Mouse (Mus musculus) small intestine, adult 2 months (tissue): ENCODE measurements around the gene Otud5. TPM values are rescaled to one million over a fixed set of nuclear protein-coding genes. Genes with fewer than 3 reads are reported as not detected.
"Not testable (repeated sequence)": the region's sequence is repeated elsewhere in the genome, so short reads cannot be mapped to it uniquely, and the experiment has no call there.

Source experiments
- H3K27ac ChIP-seq: fragments of 200-500 bp; 2 replicates; pipeline ENCODE4 v1.5.1; 2012; ENCODE audit warnings: low read depth, low read length, control low read depth, inconsistent platforms; ENCODE audit not compliant: insufficient read depth
- H3K27me3 ChIP-seq: fragments of 200-500 bp; 2 replicates; pipeline ENCODE4 v1.6.1; 2012; ENCODE audit warnings: mild to moderate bottlenecking, moderate library complexity, low read length, inconsistent platforms; ENCODE audit not compliant: control insufficient read depth, insufficient read depth
- H3K36me3 ChIP-seq: fragments of 200-500 bp; 2 replicates; pipeline ENCODE4 v1.6.1; 2012; ENCODE audit warnings: mild to moderate bottlenecking, low read length, control low read depth, inconsistent platforms; ENCODE audit not compliant: control insufficient read depth, insufficient read depth
- H3K4me1 ChIP-seq: fragments of 200-500 bp; 2 replicates; pipeline ENCODE4 v1.6.1; 2012; ENCODE audit warnings: low read length, inconsistent platforms, mixed read lengths; ENCODE audit not compliant: control insufficient read depth, insufficient read depth, insufficient read length
- H3K4me3 ChIP-seq: fragments of 200-500 bp; 2 replicates; pipeline ENCODE4 v1.5.1; 2012; ENCODE audit warnings: low read depth, mild to moderate bottlenecking, control low read depth, inconsistent platforms, low read length, moderate library complexity
- CTCF ChIP-seq: fragments of 200-500 bp; IDR thresholded peaks from 2 replicates; pipeline ENCODE4 v1.5.1; 2012; ENCODE audit warnings: low read depth, mild to moderate bottlenecking, control low read depth, inconsistent platforms, low read length, moderate library complexity, mixed read lengths; ENCODE audit not compliant: insufficient replicate concordance, insufficient read length; ENCODE audit errors: extremely low read depth
- POLR2A ChIP-seq: fragments of 200-500 bp; IDR thresholded peaks from 2 replicates; pipeline ENCODE4 v1.6.1; 2012; ENCODE audit warnings: low read depth, mild to moderate bottlenecking, control low read depth, inconsistent platforms, low read length, moderate library complexity
- WGBS: fragments of 180-500 bp; shearing (Covaris S2); methylation state at CpG from one replicate; pipeline ENCODE4 v1.1.7; 2018; 5-methylcytosine and 5-hydroxymethylcytosine counted together
- polyA plus RNA-seq: library from polyadenylated mRNA; depleted of rRNA; stranded (reverse); fragments of >200 nt; gene quantifications from 2 replicates; pipeline ENCODE4 v1.2.3, GENCODE M21; 2012; rRNA removed

Otud5 gene
- polyA plus RNA-seq, result 22.0 and 45.8 TPM in 2 replicates

DNA sequence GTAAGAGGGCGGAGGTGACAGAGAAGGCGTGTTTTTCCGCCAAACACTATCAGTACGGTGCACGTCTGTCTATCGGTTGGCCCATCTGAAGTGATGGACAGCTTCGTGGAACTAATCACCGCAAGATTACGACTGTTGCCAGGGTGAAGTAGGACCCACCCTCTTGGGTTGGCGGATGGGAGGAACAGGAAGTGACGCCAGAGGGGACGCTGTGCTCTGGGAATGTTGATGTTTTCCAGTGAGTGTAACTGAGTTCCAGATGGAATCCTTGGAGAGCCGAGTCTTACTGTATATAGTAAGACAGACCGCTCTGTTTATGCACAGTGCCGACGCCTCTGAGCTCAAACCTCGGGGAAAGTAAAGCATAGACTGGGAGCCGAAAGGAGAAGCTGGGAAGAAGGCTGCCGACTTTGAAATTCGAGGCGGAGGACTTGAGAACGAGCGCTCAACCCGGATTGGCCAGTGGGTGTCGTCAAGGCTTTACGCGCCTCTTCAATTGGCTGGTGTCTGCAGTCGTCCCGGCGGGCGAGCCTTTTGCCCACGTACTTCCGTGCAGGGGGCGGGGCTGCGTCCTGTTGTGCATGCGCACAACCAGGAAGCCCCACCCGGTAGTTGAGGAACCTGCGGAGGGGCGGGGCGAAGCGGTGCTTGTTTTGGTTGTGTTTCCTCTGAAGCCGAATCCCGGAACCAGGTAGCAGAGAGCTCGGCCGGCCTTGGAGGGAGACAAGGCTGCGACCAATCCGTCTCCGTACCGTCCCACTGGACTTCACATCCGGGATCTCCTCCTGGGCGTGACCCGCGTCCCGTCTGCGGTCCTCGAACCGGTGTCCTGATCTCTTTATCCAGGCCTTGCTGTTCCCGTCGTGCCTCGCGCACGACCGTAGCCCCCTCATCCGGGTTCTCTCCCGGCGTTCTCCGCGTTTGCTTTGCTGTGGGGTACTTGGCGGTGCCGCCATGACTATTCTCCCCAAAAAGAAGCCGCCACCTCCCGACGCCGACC lies at the start of gene Otud5:
Gene Otud5, plus strand, starts transcription at position 202 of the 1,000 bp plus-strand sequence.
- peaks cover 7% of the 10 kb centered on the region; the same call in 1 of the 2 replicates for H3K4me1 ChIP-seq
- no peak for TF ChIP-seq CTCF
- TF ChIP-seq POLR2A, result 0 out of 2 replicates have a peak, but pooled peaks have one; percentile 28
- peak within 1 kb of the TSS; percentile 84 for H3K4me3 ChIP-seq
- WGBS, result 13% methylated on average over 74 of the region's 74 CpGs
- H3K27ac ChIP-seq, result peak within 1 kb of the TSS; percentile 93
- peaks cover 2% of the 10 kb centered on the region; the same call in 1 of the 2 replicates for H3K36me3 ChIP-seq
- H3K27me3 ChIP-seq, result no peaks in the 10 kb centered on the region

DNA sequence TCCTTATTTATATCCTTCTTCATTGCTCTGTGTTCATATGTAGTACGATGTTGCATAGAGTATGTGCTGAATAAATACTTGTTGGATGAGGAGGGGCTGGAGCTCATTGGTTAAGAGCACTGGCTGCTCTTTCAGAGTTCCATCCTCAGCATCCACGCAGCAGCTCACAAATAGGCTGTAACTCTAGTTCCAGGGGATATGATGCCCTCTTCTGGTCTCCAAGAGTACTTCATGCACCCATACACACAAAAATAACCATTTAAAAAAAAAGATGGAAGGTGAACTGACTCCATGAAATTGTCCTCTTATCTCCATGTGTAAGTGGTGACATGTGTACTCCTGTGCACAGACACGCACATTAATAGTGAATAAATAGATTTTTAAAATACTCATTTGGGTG lies 47.8 kb upstream of the Otud5 start:
- Histone ChIP-seq H3K4me1 (no peaks in the 10 kb centered on the region), H3K27me3 (no peaks in the 10 kb centered on the region), H3K4me3 (no peak overlapping the region), H3K27ac (no peak overlapping the region), H3K36me3 (peaks cover 8% of the 10 kb centered on the region; the same call in 1 of the 2 replicates)
- TF ChIP-seq POLR2A, result no peak
- no peak for TF ChIP-seq CTCF
- 43% methylated on average over 3 of the region's 3 CpGs for WGBS

- peaks cover 15% of the 10 kb centered on the region for H3K36me3 ChIP-seq
- TF ChIP-seq CTCF, result no peak
- no peak for TF ChIP-seq POLR2A
- no peaks in the 10 kb centered on the region for H3K27me3 ChIP-seq
- WGBS, result 27% methylated on average over 7 of the region's 7 CpGs
- no peak overlapping the region for H3K4me3 ChIP-seq
- H3K27ac ChIP-seq, result no peak overlapping the region
- no peaks in the 10 kb centered on the region for H3K4me1 ChIP-seq
Measured at GRCm38 (mm10) chrX:7795016-7795415, 46.1 kb upstream of the Otud5 start.

DNA sequence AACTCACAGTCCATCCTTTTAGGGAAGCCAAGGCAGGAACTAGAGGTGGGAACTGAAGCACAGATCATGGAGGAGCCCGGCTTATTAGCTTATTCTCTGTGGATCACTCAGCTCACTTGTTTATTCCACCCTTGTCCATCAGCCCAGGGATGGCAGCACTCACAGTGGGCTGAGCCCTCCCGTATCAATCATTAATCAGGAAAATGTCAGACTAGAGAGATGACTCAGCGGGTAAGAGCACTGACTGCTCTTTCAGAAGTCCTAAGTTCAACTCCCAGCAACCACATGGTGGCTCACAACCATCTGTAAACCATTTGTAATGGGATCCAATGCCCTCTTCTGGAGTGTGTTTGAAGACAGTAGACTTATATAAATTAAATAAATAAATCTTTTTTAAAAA lies 43.8 kb upstream of the Otud5 start:
- no peak for TF ChIP-seq CTCF
- no peak for TF ChIP-seq POLR2A
- Histone ChIP-seq H3K4me3 (no peak overlapping the region), H3K4me1 (no peaks in the 10 kb centered on the region), H3K27ac (no peak overlapping the region), H3K36me3 (peaks cover 28% of the 10 kb centered on the region), H3K27me3 (no peaks in the 10 kb centered on the region)
- 42% methylated on average over 3 of the region's 3 CpGs for WGBS

DNA sequence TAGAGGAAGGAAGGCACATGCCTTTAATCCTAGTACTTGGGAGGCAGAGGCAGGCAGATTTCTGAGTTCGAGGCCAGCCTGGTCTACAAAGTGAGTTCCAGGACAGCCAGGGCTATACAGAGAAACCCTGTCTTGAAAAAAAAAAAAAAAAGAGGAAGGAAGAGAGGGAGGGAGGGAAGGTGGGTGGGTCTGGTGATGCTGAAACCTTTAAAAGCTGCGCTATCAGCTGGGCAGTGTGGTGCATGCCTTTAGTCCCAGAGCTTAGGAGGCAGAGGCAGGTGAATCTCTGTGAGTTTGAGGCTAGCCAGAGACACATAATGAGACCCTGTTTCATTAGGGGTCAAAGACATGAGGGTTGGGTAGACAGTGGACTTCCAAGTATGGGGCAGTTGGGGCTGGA lies 39.0 kb upstream of the Otud5 start:
- H3K4me1 ChIP-seq, H3K27ac ChIP-seq, H3K4me3 ChIP-seq, H3K27me3 ChIP-seq: not testable (repeated sequence)
- peaks cover 37% of the 10 kb centered on the region for H3K36me3 ChIP-seq
- 78% methylated on average over 2 of the region's 2 CpGs for WGBS

- not testable (repeated sequence) for H3K27ac ChIP-seq, H3K4me1 ChIP-seq, H3K4me3 ChIP-seq, H3K27me3 ChIP-seq
- 55% methylated on average over 8 of the region's 8 CpGs for WGBS
- H3K36me3 ChIP-seq, result peaks cover 36% of the 10 kb centered on the region
- peak; percentile 29; the same call in 1 of the 2 replicates for TF ChIP-seq CTCF
Measured at GRCm38 (mm10) chrX:7815016-7815415, 26.1 kb upstream of the Otud5 start.
